Mouse (Mus musculus): ENCODE data around the gene Ubtd1.

Gene Ubtd1

DNA sequence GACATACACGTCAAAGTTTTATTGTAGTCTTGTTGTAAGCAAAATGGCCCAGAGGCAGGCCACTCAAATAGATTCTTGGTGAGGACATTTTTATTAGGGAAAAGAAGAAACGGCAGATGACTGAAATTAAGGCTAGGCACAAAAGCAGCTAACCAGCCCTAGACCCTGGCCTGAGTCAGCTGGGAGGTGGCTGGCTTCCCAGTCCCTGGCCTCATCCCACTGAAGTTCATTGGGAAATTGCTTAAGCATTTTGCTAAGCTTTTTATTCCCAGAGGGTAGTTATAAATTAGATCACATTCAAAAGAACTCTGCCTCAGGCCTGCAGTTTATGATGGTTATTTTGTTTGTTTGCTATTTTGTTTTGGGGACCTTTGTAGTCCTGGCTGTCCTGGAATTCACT is 74.3 kb downstream of the Ubtd1 start:
- in situ Hi-C loops (cut with MboI, MseI), result no loop called here

DNA sequence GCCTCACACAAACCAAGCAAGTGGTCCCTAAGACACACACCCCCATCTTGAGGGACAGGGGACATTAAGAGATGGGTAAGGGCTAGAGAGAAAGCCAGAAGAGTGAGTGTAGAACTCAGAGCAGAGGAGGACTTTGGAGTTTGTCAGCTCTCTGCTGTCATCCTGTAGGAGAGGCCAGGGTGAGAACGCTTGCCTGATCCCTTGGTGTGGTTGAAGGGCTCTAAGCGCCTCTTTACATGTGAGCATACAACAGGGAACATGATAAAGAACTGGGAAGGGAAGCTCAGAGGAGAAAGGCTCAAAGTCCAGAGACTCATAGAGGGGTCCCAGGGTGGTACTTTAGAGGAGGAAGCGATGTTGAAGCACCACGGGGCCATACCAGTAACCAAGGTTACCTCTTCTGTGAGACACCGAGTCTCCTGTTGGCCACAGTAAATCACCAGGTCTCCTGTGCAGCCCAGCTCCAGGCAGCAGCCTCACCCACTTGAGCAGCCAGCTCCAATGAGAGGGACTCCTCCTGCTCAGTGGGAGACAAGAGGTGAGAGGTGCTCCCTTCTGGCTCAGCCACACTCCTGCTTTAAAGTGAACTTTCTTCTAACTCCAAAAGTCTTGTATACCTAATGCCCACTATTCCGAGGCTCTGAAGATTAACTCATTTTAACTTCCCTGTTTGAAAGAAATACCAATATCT is 75.3 kb downstream of the Ubtd1 start:
- in situ Hi-C loops (cut with MboI, MseI), result no loop called here

GRCm38 (mm10) chr19:42058426-42058825 is 76.9 kb downstream of the Ubtd1 start:
- in situ Hi-C loops (cut with MboI, MseI), result no loop called here

DNA sequence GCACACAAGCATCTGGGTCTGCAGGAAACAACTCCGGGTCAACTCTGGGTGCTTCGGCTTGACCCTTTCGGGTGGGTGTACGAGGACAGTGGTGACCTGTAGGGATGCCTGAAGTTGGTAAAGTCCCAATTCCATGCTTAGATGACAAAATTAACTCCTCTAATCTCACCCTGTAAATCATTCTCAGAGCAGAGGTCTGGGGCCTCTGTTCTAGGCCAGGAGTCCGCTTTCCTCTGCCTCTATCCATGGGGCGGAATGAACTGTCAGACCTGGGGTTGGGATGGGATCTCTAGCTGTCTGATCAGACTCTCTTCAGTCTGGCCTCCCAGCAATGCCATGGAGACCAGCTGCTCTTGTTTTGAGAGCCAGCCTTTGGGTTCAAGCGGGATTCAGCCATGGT is 79.9 kb downstream of the Ubtd1 start:
- in situ Hi-C loops (cut with MboI, MseI), result no loop called here

GRCm38 (mm10) chr19:42068441-42069240 is 87.1 kb downstream of the Ubtd1 start:
- in situ Hi-C loops (cut with MboI, MseI), result no loop called here

GRCm38 (mm10) chr19:42069241-42069525 is 87.6 kb downstream of the Ubtd1 start:
- in situ Hi-C loops (cut with MboI, MseI), result no loop called here

- in situ Hi-C loops (cut with MboI, MseI), result no loop called here
These were observed 89.7 kb downstream of the Ubtd1 start for GRCm38 (mm10) chr19:42071221-42071620.

- in situ Hi-C loops (cut with MboI, MseI), result no loop called here
These were observed 90.5 kb downstream of the Ubtd1 start for GRCm38 (mm10) chr19:42071886-42072608.

- in situ Hi-C loops (cut with MboI, MseI), result no loop called here
These were observed 91.2 kb downstream of the Ubtd1 start for GRCm38 (mm10) chr19:42072802-42073201.

DNA sequence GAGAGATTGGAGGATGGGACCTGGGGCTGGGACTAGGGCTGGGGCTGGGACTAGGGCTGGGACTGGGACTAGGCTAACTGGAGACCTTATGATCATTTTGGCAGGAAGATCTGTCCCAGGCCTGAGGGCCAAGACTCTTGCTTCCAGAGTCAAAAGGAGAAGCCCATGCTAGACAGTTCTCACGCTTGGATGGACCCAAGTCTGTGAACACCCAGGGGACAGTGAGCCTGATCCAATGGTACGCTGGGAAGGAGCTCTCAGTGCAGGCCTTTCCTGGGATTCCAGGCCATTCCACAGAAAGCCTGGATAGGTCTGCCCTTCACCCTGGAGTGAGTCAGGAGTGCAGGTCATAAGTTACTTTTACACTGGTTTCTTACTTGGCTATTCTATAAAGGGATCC is 93.5 kb downstream of the Ubtd1 start:
- in situ Hi-C loops (cut with MboI, MseI), result loop anchor here (25.0 kb wide), 1 partner anchor 437 kb away; the partner anchor contains the start of gene R3hcc1l

DNA sequence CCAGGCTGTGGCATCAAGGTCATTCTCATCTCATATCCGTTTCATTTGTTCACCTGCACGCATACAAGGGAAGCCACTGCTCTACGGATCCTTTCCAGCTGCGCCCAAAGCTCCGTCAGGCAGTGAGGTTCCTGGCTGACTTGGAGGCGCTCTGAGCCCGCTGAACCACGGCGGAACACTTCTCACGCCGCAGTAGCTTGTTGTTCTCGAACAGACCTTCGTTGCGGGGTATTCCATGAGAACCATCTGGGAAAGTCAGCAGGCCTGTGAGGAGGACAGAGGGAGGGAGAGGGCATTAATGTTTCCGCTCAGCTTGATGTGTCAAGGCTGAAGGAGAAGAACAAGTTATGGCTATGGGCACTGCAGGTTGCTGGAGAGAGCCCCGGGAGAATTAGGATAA is 94.4 kb downstream of the Ubtd1 start:
- in situ Hi-C loops (cut with MboI, MseI), result loop anchor here (25.0 kb wide), 1 partner anchor 436 kb away; the partner anchor contains the start of gene R3hcc1l

GRCm38 (mm10) chr19:42078566-42078965 is 97.0 kb downstream of the Ubtd1 start:
- in situ Hi-C loops (cut with MboI, MseI), result loop anchor here (25.0 kb wide), 1 partner anchor 434 kb away; the partner anchor contains the start of gene R3hcc1l

DNA sequence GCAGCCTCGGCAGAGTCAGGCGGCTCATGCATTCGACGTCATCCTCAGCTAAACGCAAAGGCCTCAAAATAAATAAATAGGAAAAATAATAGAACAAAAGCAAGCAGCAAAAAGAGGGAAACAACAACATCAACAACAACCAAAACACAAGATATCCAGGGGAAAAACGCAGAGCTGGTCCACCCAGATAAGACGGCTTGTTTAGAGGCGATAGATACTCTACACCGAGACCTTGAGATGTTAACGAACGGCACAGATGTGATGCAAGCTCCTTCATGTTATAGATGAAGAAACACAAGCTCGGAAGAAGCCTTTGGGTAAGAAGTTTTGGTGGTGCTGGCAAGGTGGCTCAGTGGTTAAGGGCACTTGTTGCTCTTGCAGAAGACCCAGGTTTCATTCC is 97.4 kb downstream of the Ubtd1 start:
- in situ Hi-C loops (cut with MboI, MseI), result loop anchor here (25.0 kb wide), 1 partner anchor 433 kb away; the partner anchor contains the start of gene R3hcc1l

GRCm38 (mm10) chr19:42079950-42080349 is 98.4 kb downstream of the Ubtd1 start:
- in situ Hi-C loops (cut with MboI, MseI), result loop anchor here (25.0 kb wide), 1 partner anchor 432 kb away; the partner anchor contains the start of gene R3hcc1l

GRCm38 (mm10) chr19:42080469-42080868 is 98.9 kb downstream of the Ubtd1 start:
- in situ Hi-C loops (cut with MboI, MseI), result loop anchor here (25.0 kb wide), 1 partner anchor 432 kb away; the partner anchor contains the start of gene R3hcc1l

- in situ Hi-C loops (cut with MboI, MseI), result loop anchor here (25.0 kb wide), 1 partner anchor 431 kb away; the partner anchor contains the start of gene R3hcc1l
These were observed 100.0 kb downstream of the Ubtd1 start for GRCm38 (mm10) chr19:42081613-42082012.

Data from T-helper 2 cell (primary cell).